19 mouse cellular contexts compared by ENCODE assay signal in the genomic region with DNA sequence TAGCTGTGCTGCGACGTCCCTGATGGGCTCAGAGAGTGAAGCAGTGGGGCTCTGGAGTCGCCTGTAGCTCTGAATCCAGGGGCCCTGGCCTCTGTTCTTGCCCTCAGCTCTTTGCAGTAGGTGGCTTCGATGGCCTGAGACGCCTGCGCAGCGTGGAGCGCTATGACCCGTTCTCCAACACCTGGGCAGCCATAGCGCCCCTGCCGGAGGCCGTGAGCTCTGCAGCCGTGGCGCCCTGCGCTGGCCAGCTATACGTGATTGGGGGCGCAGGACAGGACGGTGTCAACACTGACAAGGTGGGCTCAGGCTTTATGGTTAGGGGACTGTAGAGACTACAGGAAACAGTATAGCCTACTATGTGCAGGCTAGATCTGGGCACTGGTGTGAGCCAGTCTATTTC. TPM values are rescaled to one million over a fixed set of nuclear protein-coding genes. Genes with fewer than 3 reads are reported as not detected.
DNase-seq lines count a peak whose midpoint lies in the region; ATAC-seq lines count a peak whose summit lies in the region.
"Had no signal": no experiment of that assay in that cellular context is flagged by ENCODE, and none has a peak within 500 bp of the region (broad histone marks: within the 10 kb centered on the region; RNA-seq: fewer than 3 reads in every experiment).

No protein-coding gene starts in this region.

- H3K27me3 ChIP-seq in neural tube, embryonic 11.5 days (ENCODE audit: control insufficient read depth, insufficient read depth, low read length): peaks cover 5% of the 10 kb centered on the region; the same call in 1 of the 2 replicates
- H3K27me3 ChIP-seq in embryonic facial prominence, embryonic 10.5 days (replicated peaks; ENCODE audit: low read depth, poor library complexity, severe bottlenecking): peaks cover 39% of the 10 kb centered on the region
- H3K27me3 ChIP-seq: heart, embryonic 15.5 days; hindbrain, embryonic 12.5 days; neural tube, embryonic 12.5 days; Patski had no signal

- peak; percentile 91 for DNase-seq in heart, adult 11 months
- DNase-seq in heart, postnatal 14 days: no peak
- DNase-seq in layer of hippocampus, adult 11-12 months (ENCODE audit: low spot score): peak; percentile 4
- no peak for DNase-seq in layer of hippocampus, postnatal 25 days (ENCODE audit: extremely low spot score in 1 of 2, low spot score in 1 of 2)
- peak; percentile 18 for DNase-seq in neural tube, embryonic 11.5 days (ENCODE audit: low spot score)
- DNase-seq in neural tube, embryonic 10.5 days (ENCODE audit: extremely low spot score, low spot score): no peak
- DNase-seq in testis, postnatal 14 days (ENCODE audit: low spot score): peak; percentile 54
- DNase-seq in embryonic facial prominence, embryonic 10.5 days (ENCODE audit: low spot score): no peak
- DNase-seq: adrenal gland, postnatal 36 days; cerebellum, adult 8-10 months; liver; right cerebral cortex, postnatal 25 days had no signal

- no peak overlapping the region for H3K4me3 ChIP-seq in neural tube, embryonic 11.5 days (ENCODE audit: low read depth, low read length)
- H3K4me3 ChIP-seq in embryonic facial prominence, embryonic 10.5 days: no peak overlapping the region
- H3K4me3 ChIP-seq: heart, embryonic 15.5 days; hindbrain, embryonic 12.5 days; megakaryocyte, embryonic 14.5 days; neural tube, embryonic 12.5 days had no signal

- H3K27ac ChIP-seq in neural tube, embryonic 11.5 days (ENCODE audit: low read depth, low read length): no peak overlapping the region
- H3K27ac ChIP-seq in embryonic facial prominence, embryonic 10.5 days (replicated peaks): no peak overlapping the region
- H3K27ac ChIP-seq: heart, embryonic 15.5 days; hindbrain, embryonic 12.5 days; neural tube, embryonic 12.5 days had no signal

- no peak overlapping the region for H3K4me2 ChIP-seq in neural tube, embryonic 11.5 days (ENCODE audit: low read depth)
- H3K4me2 ChIP-seq: heart, embryonic 15.5 days; hindbrain, embryonic 12.5 days; neural tube, embryonic 12.5 days had no signal

- H3K9ac ChIP-seq in neural tube, embryonic 11.5 days (ENCODE audit: low read length): no peak overlapping the region
- H3K9ac ChIP-seq: heart, embryonic 15.5 days; hindbrain, embryonic 12.5 days; neural tube, embryonic 12.5 days had no signal

- peaks cover 2% of the 10 kb centered on the region; the same call in 1 of the 2 replicates for H3K36me3 ChIP-seq in neural tube, embryonic 11.5 days (ENCODE audit: control insufficient read depth, insufficient read depth, low read length)
- peaks cover 55% of the 10 kb centered on the region for H3K36me3 ChIP-seq in embryonic facial prominence, embryonic 10.5 days (replicated peaks)

- no peaks in the 10 kb centered on the region for H3K9me3 ChIP-seq in neural tube, embryonic 11.5 days (ENCODE audit: control insufficient read depth, low read length)
- no peaks in the 10 kb centered on the region for H3K9me3 ChIP-seq in embryonic facial prominence, embryonic 10.5 days
- H3K9me3 ChIP-seq: heart, embryonic 15.5 days; hindbrain, embryonic 12.5 days; neural tube, embryonic 12.5 days had no signal

- WGBS in neural tube, embryonic 11.5 days: 58% methylated on average over 18 of the region's 18 CpGs
- WGBS in embryonic facial prominence, embryonic 10.5 days: 58% methylated on average over 18 of the region's 18 CpGs

- peaks cover 26% of the 10 kb centered on the region for H3K4me1 ChIP-seq in neural tube, embryonic 11.5 days (ENCODE audit: control insufficient read depth, insufficient read depth, low read length)
- H3K4me1 ChIP-seq in embryonic facial prominence, embryonic 10.5 days: peaks cover 39% of the 10 kb centered on the region

- ATAC-seq in neural tube, embryonic 11.5 days (ENCODE audit: insufficient read depth, low FRiP score, low TSS enrichment): no peak
- ATAC-seq: intestine, embryonic 16.5 days; midbrain, embryonic 16.5 days; Patski had no signal

- intact Hi-C loops in heart, postnatal 14 days (cut with DNase I): no loop called here

RNA-seq across cellular contexts. Expression of a gene that starts 5.8 kb away (rescaled TPM):
- under 1 TPM; 0.15 to 0.29 TPM for total RNA-seq in heart, postnatal 14 days (2021)
- 1 to 10 TPM; 2.2 to 3.5 TPM for total RNA-seq in layer of hippocampus, postnatal 25 days (2021)
- polyA plus RNA-seq in neural tube, embryonic 11.5 days (2014; fragmentation: Nextera tagmentation; extraction: Ambion mirVana): 25.8 and 31.4 TPM in 2 replicates
- 1.4 and 2.3 TPM in 2 replicates for polyA plus RNA-seq in embryonic facial prominence, embryonic 10.5 days (2016; fragmentation: Nextera tagmentation; extraction: Ambion mirVana)

RNA-seq across cellular contexts. Expression of a gene that starts 12.0 kb away (rescaled TPM):
- 100 to 1,000 TPM; 289 to 327 TPM for total RNA-seq in heart, postnatal 14 days (2021)
- total RNA-seq in layer of hippocampus, postnatal 25 days (2021): 100 to 1,000 TPM; 250 to 278 TPM
- polyA plus RNA-seq in neural tube, embryonic 11.5 days (2014; fragmentation: Nextera tagmentation; extraction: Ambion mirVana): 687 and 719 TPM in 2 replicates
- polyA plus RNA-seq in embryonic facial prominence, embryonic 10.5 days (2016; fragmentation: Nextera tagmentation; extraction: Ambion mirVana): 769 and 805 TPM in 2 replicates

Comparison
In these comparisons a context has a peak if more than half of its experiments do, and no peak if none do; other contexts are left out.
1. DNase-seq: peak in heart, adult 11 months (single experiment), layer of hippocampus, adult 11-12 months (single experiment), neural tube, embryonic 11.5 days (single experiment) and testis, postnatal 14 days (single experiment); none in heart, postnatal 14 days (0 of 2), layer of hippocampus, postnatal 25 days (0 of 2), neural tube, embryonic 10.5 days (single experiment) and embryonic facial prominence, embryonic 10.5 days (single experiment).